ENCODE assay signal across 8 mouse cellular contexts in genomic region chr9:30426882-30427632, GRCm38 (mm10). TPM values are rescaled to one million over a fixed set of nuclear protein-coding genes. Genes with fewer than 3 reads are reported as not detected.
DNase-seq lines count a peak whose midpoint lies in the region; ATAC-seq and TF ChIP-seq lines count a peak whose summit lies in the region.

TSS of gene Snx19 (plus strand) at chr9:30427108.

- peak; percentile 81 for DNase-seq in 416B (ENCODE audit: low read depth)
- DNase-seq in heart, adult 9 months (ENCODE audit: low spot score in 2 of 2) = peak; percentile 83 to 87
- DNase-seq in monocyte, adult 2 months (ENCODE audit: low read depth in 1 of 2, low spot score in 2 of 2) = peak; percentile 56 to 86
- DNase-seq in spleen, postnatal 36 days (ENCODE audit: low spot score in 2 of 2) = peak; percentile 85 to 86

- peaks cover 9% of the 10 kb centered on the region for H3K36me3 ChIP-seq in embryonic facial prominence, embryonic 15.5 days
- peaks cover 2% of the 10 kb centered on the region; the same call in 1 of the 2 replicates for H3K36me3 ChIP-seq in kidney, embryonic 14.5 days (ENCODE audit: control insufficient read depth, insufficient read depth, low read length)
- H3K36me3 ChIP-seq in limb, embryonic 15.5 days = peaks cover 7% of the 10 kb centered on the region

- H3K9ac ChIP-seq in embryonic facial prominence, embryonic 15.5 days = peak within 1 kb of the TSS; percentile 81
- H3K9ac ChIP-seq in kidney, embryonic 14.5 days (ENCODE audit: low read depth, low read length) = peak within 1 kb of the TSS; percentile 74
- peak within 1 kb of the TSS; percentile 81 for H3K9ac ChIP-seq in limb, embryonic 15.5 days

- no peaks in the 10 kb centered on the region for H3K9me3 ChIP-seq in embryonic facial prominence, embryonic 15.5 days (replicated peaks)
- H3K9me3 ChIP-seq in kidney, embryonic 14.5 days (ENCODE audit: control insufficient read depth, low read length) = no peaks in the 10 kb centered on the region
- H3K9me3 ChIP-seq in limb, embryonic 15.5 days = no peaks in the 10 kb centered on the region

- peak within 1 kb of the TSS; percentile 25 for H3K27ac ChIP-seq in bone marrow, adult 2 months (ENCODE audit: control insufficient read depth, insufficient read depth, low read depth, low read length, poor library complexity)
- no peak within 1 kb of the TSS for H3K27ac ChIP-seq in embryonic facial prominence, embryonic 15.5 days (replicated peaks)
- peak within 1 kb of the TSS; percentile 3; the same call in 1 of the 2 replicates for H3K27ac ChIP-seq in kidney, embryonic 14.5 days (ENCODE audit: low read depth, low read length)
- H3K27ac ChIP-seq in limb, embryonic 15.5 days = peak within 1 kb of the TSS; percentile 1; the same call in 1 of the 2 replicates

- TF ChIP-seq POLR2A in bone marrow, adult 2 months (IDR thresholded peaks at IDR 0.05; ENCODE audit: borderline replicate concordance, control insufficient read depth, low read depth, low read length) = peak; percentile 70; the same call in 1 of the 2 replicates

- H3K4me3 ChIP-seq in bone marrow, adult 2 months (replicated peaks; ENCODE audit: control insufficient read depth, low read depth, low read length) = peak within 1 kb of the TSS; percentile 86
- H3K4me3 ChIP-seq in embryonic facial prominence, embryonic 15.5 days (replicated peaks) = peak within 1 kb of the TSS; percentile 88
- H3K4me3 ChIP-seq in kidney, embryonic 14.5 days (ENCODE audit: low read length) = peak within 1 kb of the TSS; percentile 58
- peak within 1 kb of the TSS; percentile 65 for H3K4me3 ChIP-seq in limb, embryonic 15.5 days

- TF ChIP-seq CTCF in bone marrow, adult 2 months (IDR thresholded peaks at IDR 0.05; ENCODE audit: control insufficient read depth, insufficient read depth, low read length) = peak; percentile 96

- peak; percentile 92 for ATAC-seq in embryonic facial prominence, embryonic 15.5 days (ENCODE audit: insufficient number of reproducible peaks, low FRiP score, low TSS enrichment, low read depth)
- peak; percentile 95 for ATAC-seq in kidney, embryonic 14.5 days (ENCODE audit: low FRiP score, low TSS enrichment)
- peak; percentile 86 for ATAC-seq in limb, embryonic 15.5 days (ENCODE audit: insufficient number of reproducible peaks, low FRiP score, low TSS enrichment, low read depth)

- H3K4me2 ChIP-seq in embryonic facial prominence, embryonic 15.5 days (replicated peaks) = peak within 1 kb of the TSS; percentile 72
- peak within 1 kb of the TSS; percentile 60 for H3K4me2 ChIP-seq in kidney, embryonic 14.5 days (replicated peaks; ENCODE audit: low read depth, low read length)
- H3K4me2 ChIP-seq in limb, embryonic 15.5 days = peak within 1 kb of the TSS; percentile 74

- peaks cover 1% of the 10 kb centered on the region for H3K4me1 ChIP-seq in bone marrow, adult 2 months (ENCODE audit: control insufficient read depth, insufficient read depth, low read length)
- H3K4me1 ChIP-seq in embryonic facial prominence, embryonic 15.5 days = peaks cover 32% of the 10 kb centered on the region
- peaks cover 18% of the 10 kb centered on the region for H3K4me1 ChIP-seq in kidney, embryonic 14.5 days (ENCODE audit: control insufficient read depth, insufficient read depth, low read length)
- peaks cover 31% of the 10 kb centered on the region for H3K4me1 ChIP-seq in limb, embryonic 15.5 days

- H3K27me3 ChIP-seq in embryonic facial prominence, embryonic 15.5 days = no peaks in the 10 kb centered on the region
- H3K27me3 ChIP-seq in kidney, embryonic 14.5 days (ENCODE audit: control insufficient read depth, insufficient read depth, low read length) = no peaks in the 10 kb centered on the region
- H3K27me3 ChIP-seq in limb, embryonic 15.5 days = no peaks in the 10 kb centered on the region

- WGBS in bone marrow, adult 2 months = 2% methylated on average over 53 of the region's 53 CpGs
- WGBS in embryonic facial prominence, embryonic 15.5 days = 2% methylated on average over 50 of the region's 53 CpGs
- WGBS in kidney, embryonic 14.5 days = under 1% methylated on average over 53 of the region's 53 CpGs
- 2% methylated on average over 53 of the region's 53 CpGs for WGBS in limb, embryonic 15.5 days

RNA-seq across cellular contexts. Expression of gene Snx19, which starts in this region (rescaled TPM):
- 3.0 and 6.4 TPM in 2 replicates for polyA plus RNA-seq in bone marrow, adult 2 months (2011; ENCODE audit: insufficient read depth, insufficient read length, low replicate concordance, missing spikeins)
- polyA plus RNA-seq in embryonic facial prominence, embryonic 15.5 days (2015; fragmentation: Nextera tagmentation; extraction: Ambion mirVana) = 17.2 and 18.8 TPM in 2 replicates
- 9.6 and 23.4 TPM in 2 replicates for polyA plus RNA-seq in kidney, embryonic 14.5 days (2014; fragmentation: Nextera tagmentation; extraction: Ambion mirVana)
- 17.0 and 18.2 TPM in 2 replicates for polyA plus RNA-seq in limb, embryonic 15.5 days (2015; fragmentation: Nextera tagmentation; extraction: Ambion mirVana)
